Mouse (Mus musculus) intestine, embryonic 15.5 days (tissue): ENCODE data around the gene Stk39. TPM values are rescaled to one million over a fixed set of nuclear protein-coding genes. Genes with fewer than 3 reads are reported as not detected.

Experiments
- polyA plus RNA-seq: library from polyadenylated mRNA; unstranded; fragments of >200 nt; fragmentation: Nextera tagmentation; extraction: Ambion mirVana; gene quantifications from 2 replicates; pipeline ENCODE4 v1.2.1, GENCODE M21; 2015

Stk39 gene
- polyA plus RNA-seq, 1 experiment from 2014 or later: 14.5 TPM

Other genes with a start within 250 kb of the Stk39 start
- gene 4933409G03Rik, start 110.1 kb upstream of the Stk39 start, polyA plus RNA-seq: not detected in 2 replicates
- gene 4932414N04Rik, start 184.2 kb upstream of the Stk39 start, polyA plus RNA-seq: not detected in 2 replicates